Mouse (Mus musculus) brain, adult 2 months (tissue): Measurements from ENCODE around the gene Zfp691.

ENCODE experiments used
- DNase-seq: peaks from one replicate; pipeline ENCODE4 v3.0.0; 2011; ENCODE audit warnings: low read depth, low spot score

The Zfp691 gene

GRCm38 (mm10) chr4:119173851-119174453, at the start of gene Zfp691:
Gene Zfp691 (minus strand): TSS chr4:119174195.
- DNase-seq = peak; percentile 99

GRCm38 (mm10) chr4:119223696-119224095, 49.7 kb upstream of the Zfp691 start:
- DNase-seq = peak; percentile 78

- DNase-seq = no peak
Observed at GRCm38 (mm10) chr4:119218169-119218568, 44.2 kb upstream of the Zfp691 start, which contains the start of gene Tmem269. Gene Tmem269 (minus strand): TSS chr4:119218217.

GRCm38 (mm10) chr4:119216667-119217066, 42.7 kb upstream of the Zfp691 start:
- no peak for DNase-seq

GRCm38 (mm10) chr4:119204672-119205071, 30.7 kb upstream of the Zfp691 start:
- peak; percentile 86 for DNase-seq

GRCm38 (mm10) chr4:119198105-119198504, 24.1 kb upstream of the Zfp691 start:
- no peak for DNase-seq

GRCm38 (mm10) chr4:119195582-119196320, 21.8 kb upstream of the Zfp691 start:
- DNase-seq = peak; percentile 17

GRCm38 (mm10) chr4:119194909-119195581, 21.1 kb upstream of the Zfp691 start, which contains the start of gene Svbp:
Gene Svbp (plus strand): TSS chr4:119195306.
- peak; percentile 95 for DNase-seq

- no peak for DNase-seq
Observed at GRCm38 (mm10) chr4:119192757-119193156, 18.8 kb upstream of the Zfp691 start.

GRCm38 (mm10) chr4:119191273-119191672, 17.3 kb upstream of the Zfp691 start:
- no peak for DNase-seq

- DNase-seq = no peak
Observed at GRCm38 (mm10) chr4:119190618-119191017, 16.6 kb upstream of the Zfp691 start.

- DNase-seq = no peak
Observed at GRCm38 (mm10) chr4:119189864-119190263, 15.9 kb upstream of the Zfp691 start, which contains the start of gene Ermap. Gene Ermap (minus strand): TSS chr4:119190011.

GRCm38 (mm10) chr4:119189392-119189791, 15.4 kb upstream of the Zfp691 start:
- DNase-seq = no peak

GRCm38 (mm10) chr4:119188060-119188785, 14.2 kb upstream of the Zfp691 start:
- no peak for DNase-seq

GRCm38 (mm10) chr4:119185771-119186170, 11.8 kb upstream of the Zfp691 start:
- DNase-seq = no peak

GRCm38 (mm10) chr4:119183525-119183924, 9.5 kb upstream of the Zfp691 start:
- DNase-seq = no peak

- DNase-seq = peak; percentile 28
Observed at GRCm38 (mm10) chr4:119181456-119181855, 7.5 kb upstream of the Zfp691 start.

GRCm38 (mm10) chr4:119180133-119180707, 6.2 kb upstream of the Zfp691 start:
- no peak for DNase-seq

GRCm38 (mm10) chr4:119178331-119178730, 4.3 kb upstream of the Zfp691 start:
- DNase-seq = no peak

- peak; percentile 31 for DNase-seq
Observed at GRCm38 (mm10) chr4:119177702-119178101, 3.7 kb upstream of the Zfp691 start.

GRCm38 (mm10) chr4:119172919-119173650, 910 bp downstream of the Zfp691 start:
- DNase-seq = peak; percentile 45
